Mouse (Mus musculus): ENCODE measurements at regions not wholly inside any gene's neighbourhood (a gene's known extent, or its start where the extent isn't known, plus 50 kb on each side); places are given as distances from the start of the nearest gene placed in this dataset.

DNA sequence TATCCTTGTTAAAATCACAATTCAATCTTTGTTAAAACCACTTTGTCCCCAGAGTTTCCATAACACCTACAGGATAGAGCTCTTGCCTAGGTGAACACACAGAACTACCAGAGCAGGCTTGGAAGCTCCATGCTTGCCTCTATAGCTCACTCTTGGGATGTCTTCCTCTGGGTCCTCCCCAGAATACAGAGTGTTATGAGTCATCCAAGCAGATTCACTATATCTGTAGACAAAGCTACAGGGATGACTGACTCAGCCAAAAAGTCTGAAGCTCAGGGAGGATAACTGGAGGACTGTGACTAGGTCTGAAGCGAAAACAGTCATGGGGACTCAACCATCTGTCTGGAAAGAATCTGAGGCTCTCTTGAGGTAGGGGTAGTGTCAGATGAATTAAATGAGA, 211.5 kb upstream of the Igfbp3 start:
- no peaks in the 10 kb centered on the region for H3K36me3 ChIP-seq (replicated peaks; ENCODE audit: control insufficient read depth, insufficient read depth)
- H3K4me1 ChIP-seq (replicated peaks; ENCODE audit: control insufficient read depth, insufficient read depth, low read length) = 0 out of 2 replicates have a peak, but pooled peaks cover 5% of the 10 kb centered on the region
- 94% methylated on average over 1 of the region's 1 CpGs for WGBS
- no peak for ATAC-seq (ENCODE audit: low FRiP score)
- H3K27me3 ChIP-seq (ENCODE audit: control insufficient read depth, insufficient read depth, low read length) = no peaks in the 10 kb centered on the region
- no peak overlapping the region for H3K27ac ChIP-seq
- H3K9ac ChIP-seq = no peak overlapping the region
- no peaks in the 10 kb centered on the region for H3K9me3 ChIP-seq (ENCODE audit: control insufficient read depth, low read length)
- H3K4me3 ChIP-seq (replicated peaks; ENCODE audit: low read length) = no peak overlapping the region
- no peak for DNase-seq (ENCODE audit: low spot score)
- H3K4me2 ChIP-seq (replicated peaks) = no peak overlapping the region

DNA sequence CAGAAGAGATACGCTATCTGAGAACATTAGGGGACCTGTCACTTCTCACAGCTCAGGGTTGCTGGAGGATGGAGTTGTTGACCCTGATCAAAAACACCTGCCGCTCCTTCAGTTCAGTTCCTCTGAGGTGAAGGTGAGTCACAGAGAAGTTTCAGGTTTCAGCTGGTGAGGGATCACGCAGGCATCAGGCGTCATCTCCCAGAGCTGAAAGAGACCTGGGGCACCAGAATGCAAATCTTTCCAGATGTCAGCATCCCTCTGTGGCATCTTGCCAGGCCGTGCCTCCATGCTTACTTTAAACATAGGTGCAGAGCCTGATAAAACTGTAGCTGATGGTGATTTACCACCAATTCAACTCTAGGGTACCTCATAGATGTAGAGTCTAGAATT, 210.4 kb upstream of the Igfbp3 start:
- DNase-seq (ENCODE audit: low spot score) = peak; percentile 25
- Histone ChIP-seq H3K4me2 (replicated peaks) (no peak overlapping the region), H3K4me3 (replicated peaks; ENCODE audit: low read length) (no peak overlapping the region), H3K27ac (no peak overlapping the region), H3K36me3 (replicated peaks; ENCODE audit: control insufficient read depth, insufficient read depth) (no peaks in the 10 kb centered on the region), H3K4me1 (replicated peaks; ENCODE audit: control insufficient read depth, insufficient read depth, low read length) (0 out of 2 replicates have a peak, but pooled peaks cover 5% of the 10 kb centered on the region), H3K27me3 (ENCODE audit: control insufficient read depth, insufficient read depth, low read length) (no peaks in the 10 kb centered on the region), H3K9ac (no peak overlapping the region), H3K9me3 (ENCODE audit: control insufficient read depth, low read length) (no peaks in the 10 kb centered on the region)
- WGBS = 70% methylated on average over 5 of the region's 5 CpGs
- ATAC-seq (ENCODE audit: low FRiP score) = no peak

DNA sequence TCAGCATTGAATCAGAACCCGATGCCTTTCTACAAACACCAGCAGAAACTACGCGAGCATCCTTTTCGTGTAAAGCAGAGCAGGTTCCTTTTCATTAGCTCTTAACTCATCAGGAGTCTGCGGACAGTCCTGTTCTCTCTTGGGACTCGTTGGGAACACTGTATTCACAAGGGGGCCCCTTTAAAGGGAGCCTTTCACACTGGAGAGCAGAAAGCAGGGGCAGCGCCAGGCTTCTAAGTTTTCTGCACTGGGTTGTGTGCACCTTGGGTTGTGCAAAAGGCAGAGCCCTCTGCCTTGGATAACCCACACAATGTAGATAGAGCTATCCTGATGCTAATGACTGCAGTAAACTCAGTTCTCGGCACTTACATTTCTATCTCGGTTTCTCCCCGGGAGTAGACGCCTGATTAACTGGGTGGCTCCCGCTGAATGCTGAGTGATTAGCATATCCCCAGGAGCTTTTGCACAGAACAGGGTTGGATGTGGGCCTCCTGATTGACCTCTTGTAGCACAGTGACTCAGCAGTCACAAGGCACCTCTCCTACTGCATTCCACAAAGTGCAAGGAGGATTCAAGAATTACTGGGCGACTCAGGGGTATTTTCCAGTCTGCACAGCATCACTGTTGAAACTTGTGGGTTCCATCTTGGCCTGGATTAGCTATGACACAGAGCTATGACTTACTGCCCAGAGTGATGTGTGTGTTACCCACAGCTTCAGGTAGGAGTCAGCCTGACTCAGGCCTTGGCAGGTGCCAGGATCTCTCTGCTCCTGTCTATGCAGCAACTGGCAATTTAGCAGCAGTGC, 209.8 kb upstream of the Igfbp3 start:
- Histone ChIP-seq H3K9me3 (ENCODE audit: control insufficient read depth, low read length) (no peaks in the 10 kb centered on the region), H3K4me1 (replicated peaks; ENCODE audit: control insufficient read depth, insufficient read depth, low read length) (0 out of 2 replicates have a peak, but pooled peaks cover 5% of the 10 kb centered on the region), H3K4me3 (replicated peaks; ENCODE audit: low read length) (no peak overlapping the region), H3K4me2 (replicated peaks) (peak overlapping the region; percentile 21), H3K27me3 (ENCODE audit: control insufficient read depth, insufficient read depth, low read length) (no peaks in the 10 kb centered on the region), H3K9ac (no peak overlapping the region), H3K27ac (no peak overlapping the region), H3K36me3 (replicated peaks; ENCODE audit: control insufficient read depth, insufficient read depth) (no peaks in the 10 kb centered on the region)
- DNase-seq (ENCODE audit: low spot score) (no peak), ATAC-seq (ENCODE audit: low FRiP score) (peak; percentile 59; the same call in 1 of the 2 replicates)
- 6% methylated on average over 13 of the region's 13 CpGs for WGBS

DNA sequence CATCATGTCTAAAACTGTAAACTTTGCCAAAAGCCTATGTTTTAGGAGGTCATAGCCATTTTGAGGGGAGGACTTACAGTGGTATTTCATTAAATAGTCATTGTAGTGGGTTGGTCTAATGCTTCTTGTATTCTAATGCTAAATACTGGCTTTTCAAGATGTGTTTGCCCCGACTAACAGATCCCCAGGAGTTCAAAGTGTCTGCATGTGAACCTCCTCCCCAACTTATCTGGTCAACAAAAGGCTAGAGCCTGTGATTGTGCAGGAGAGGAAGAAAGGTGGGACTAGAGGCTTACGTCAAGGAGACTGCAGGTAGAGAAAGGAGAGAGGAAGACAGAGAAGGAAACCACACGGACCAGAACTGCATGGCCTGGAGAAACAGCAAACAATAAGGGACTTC, 198.9 kb upstream of the Igfbp3 start:
- H3K4me1 ChIP-seq (replicated peaks; ENCODE audit: control insufficient read depth, insufficient read depth, low read length) = no peaks in the 10 kb centered on the region
- 77% methylated on average over 3 of the region's 3 CpGs for WGBS
- DNase-seq (ENCODE audit: low spot score) = no peak
- H3K4me2 ChIP-seq (replicated peaks) = no peak overlapping the region
- no peak overlapping the region for H3K27ac ChIP-seq
- ATAC-seq (ENCODE audit: low FRiP score) = no peak
- no peaks in the 10 kb centered on the region for H3K27me3 ChIP-seq (ENCODE audit: control insufficient read depth, insufficient read depth, low read length)
- H3K9me3 ChIP-seq (ENCODE audit: control insufficient read depth, low read length) = 0 out of 2 replicates have a peak, but pooled peaks cover 3% of the 10 kb centered on the region
- no peak overlapping the region for H3K9ac ChIP-seq
- no peak overlapping the region for H3K4me3 ChIP-seq (replicated peaks; ENCODE audit: low read length)
- no peaks in the 10 kb centered on the region for H3K36me3 ChIP-seq (replicated peaks; ENCODE audit: control insufficient read depth, insufficient read depth)

DNA sequence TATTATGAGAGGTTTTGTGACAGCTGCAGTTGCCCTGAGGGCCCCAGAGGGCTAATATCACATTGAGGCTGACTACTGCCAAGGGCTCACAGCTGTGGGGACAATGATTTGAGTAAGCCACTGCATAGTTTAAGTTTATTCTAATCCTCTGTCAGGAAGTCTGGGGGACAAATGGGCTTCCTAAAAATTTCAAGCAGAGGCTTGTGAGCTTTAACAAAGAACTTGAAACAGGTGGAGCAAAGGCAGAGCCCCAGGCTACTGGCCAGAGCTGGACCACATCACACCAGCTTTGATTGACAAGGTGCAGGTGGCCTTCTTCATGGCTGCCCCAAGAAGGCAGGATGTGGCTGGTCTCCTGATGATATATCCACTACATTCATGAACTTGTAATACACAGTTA, 195.3 kb upstream of the Igfbp3 start:
- Histone ChIP-seq H3K4me2 (replicated peaks) (no peak overlapping the region), H3K9ac (no peak overlapping the region), H3K27ac (no peak overlapping the region), H3K9me3 (ENCODE audit: control insufficient read depth, low read length) (0 out of 2 replicates have a peak, but pooled peaks cover 3% of the 10 kb centered on the region), H3K4me3 (replicated peaks; ENCODE audit: low read length) (no peak overlapping the region), H3K27me3 (ENCODE audit: control insufficient read depth, insufficient read depth, low read length) (no peaks in the 10 kb centered on the region), H3K36me3 (replicated peaks; ENCODE audit: control insufficient read depth, insufficient read depth) (no peaks in the 10 kb centered on the region), H3K4me1 (replicated peaks; ENCODE audit: control insufficient read depth, insufficient read depth, low read length) (no peaks in the 10 kb centered on the region)
- no peak for ATAC-seq (ENCODE audit: low FRiP score)
- no peak for DNase-seq (ENCODE audit: low spot score)

DNA sequence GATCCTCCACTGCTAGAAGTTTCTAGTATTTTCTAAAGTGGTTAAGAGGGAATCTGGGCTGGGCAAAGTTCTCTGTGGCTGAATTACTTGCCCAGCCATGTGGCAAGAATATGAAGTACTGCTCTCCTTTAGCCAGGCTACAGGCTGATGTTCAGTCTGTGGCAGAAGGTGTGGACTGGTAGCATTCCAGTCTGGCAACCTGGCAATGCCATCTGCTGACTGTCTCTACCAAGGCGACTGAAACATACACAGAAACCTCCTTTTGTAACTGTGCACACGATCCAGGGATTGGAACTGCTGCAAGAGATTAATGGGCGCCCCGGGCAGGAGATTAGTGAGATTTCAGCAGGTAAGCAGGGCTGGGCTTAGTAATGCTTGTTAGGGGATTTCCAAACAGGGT, 190.9 kb upstream of the Igfbp3 start:
- Histone ChIP-seq H3K36me3 (replicated peaks; ENCODE audit: control insufficient read depth, insufficient read depth) (no peaks in the 10 kb centered on the region), H3K9me3 (ENCODE audit: control insufficient read depth, low read length) (no peaks in the 10 kb centered on the region), H3K27ac (no peak overlapping the region), H3K27me3 (ENCODE audit: control insufficient read depth, insufficient read depth, low read length) (no peaks in the 10 kb centered on the region), H3K4me2 (replicated peaks) (no peak overlapping the region), H3K4me1 (replicated peaks; ENCODE audit: control insufficient read depth, insufficient read depth, low read length) (no peaks in the 10 kb centered on the region), H3K9ac (no peak overlapping the region), H3K4me3 (replicated peaks; ENCODE audit: low read length) (no peak overlapping the region)
- ATAC-seq (ENCODE audit: low FRiP score) (no peak), DNase-seq (ENCODE audit: low spot score) (no peak)
- 85% methylated on average over 4 of the region's 4 CpGs for WGBS

DNA sequence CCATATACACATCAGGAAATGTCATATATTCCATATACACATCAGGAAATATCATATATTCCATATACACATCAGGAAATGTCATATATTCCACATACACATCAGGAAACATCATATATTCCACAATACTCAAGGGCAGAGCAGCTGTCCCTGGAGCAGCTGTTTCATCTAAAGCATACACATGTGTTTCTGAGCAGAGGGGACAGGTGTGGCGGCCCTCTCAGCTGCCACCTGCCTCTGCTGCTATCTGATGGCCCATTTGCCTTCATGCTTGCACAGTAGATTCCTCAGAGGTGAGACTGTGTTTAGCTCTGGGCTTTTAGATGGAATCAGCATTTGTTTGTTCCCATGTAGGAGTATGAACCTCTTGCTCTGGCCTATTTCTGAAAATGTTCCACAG, 158.1 kb upstream of the Igfbp3 start:
- Histone ChIP-seq H3K9ac (no peak overlapping the region), H3K4me2 (replicated peaks) (no peak overlapping the region), H3K36me3 (replicated peaks; ENCODE audit: control insufficient read depth, insufficient read depth) (no peaks in the 10 kb centered on the region), H3K27ac (no peak overlapping the region), H3K4me3 (replicated peaks; ENCODE audit: low read length) (no peak overlapping the region), H3K27me3 (ENCODE audit: control insufficient read depth, insufficient read depth, low read length) (no peaks in the 10 kb centered on the region), H3K4me1 (replicated peaks; ENCODE audit: control insufficient read depth, insufficient read depth, low read length) (no peaks in the 10 kb centered on the region), H3K9me3 (ENCODE audit: control insufficient read depth, low read length) (no peaks in the 10 kb centered on the region)
- ATAC-seq (ENCODE audit: low FRiP score) = no peak
- 90% methylated on average over 1 of the region's 1 CpGs for WGBS
- no peak for DNase-seq (ENCODE audit: low spot score)

DNA sequence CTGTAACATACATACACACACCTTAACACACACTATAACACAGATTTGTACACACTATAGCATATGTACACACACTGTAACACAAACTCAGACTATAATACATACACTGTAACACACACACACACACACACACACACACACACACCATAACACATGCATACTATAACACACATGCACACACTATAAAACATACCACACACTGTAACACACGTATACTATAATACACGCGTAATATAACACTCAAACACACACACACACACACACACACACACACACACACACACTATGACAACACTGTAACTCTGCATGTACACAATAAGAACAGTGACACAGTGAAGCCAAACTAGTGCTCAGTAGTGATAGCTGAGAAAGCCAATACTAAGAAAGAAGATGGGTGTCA, 147.7 kb upstream of the Igfbp3 start:
- Histone ChIP-seq H3K4me2 (replicated peaks) (no peak overlapping the region), H3K27me3 (ENCODE audit: control insufficient read depth, insufficient read depth, low read length) (no peaks in the 10 kb centered on the region), H3K4me3 (replicated peaks; ENCODE audit: low read length) (no peak overlapping the region), H3K27ac (no peak overlapping the region), H3K36me3 (replicated peaks; ENCODE audit: control insufficient read depth, insufficient read depth) (no peaks in the 10 kb centered on the region), H3K4me1 (replicated peaks; ENCODE audit: control insufficient read depth, insufficient read depth, low read length) (no peaks in the 10 kb centered on the region), H3K9ac (no peak overlapping the region), H3K9me3 (ENCODE audit: control insufficient read depth, low read length) (no peaks in the 10 kb centered on the region)
- WGBS = 97% methylated on average over 3 of the region's 3 CpGs
- ATAC-seq (ENCODE audit: low FRiP score) = peak; percentile 53; the same call in 1 of the 2 replicates
- no peak for DNase-seq (ENCODE audit: low spot score)

DNA sequence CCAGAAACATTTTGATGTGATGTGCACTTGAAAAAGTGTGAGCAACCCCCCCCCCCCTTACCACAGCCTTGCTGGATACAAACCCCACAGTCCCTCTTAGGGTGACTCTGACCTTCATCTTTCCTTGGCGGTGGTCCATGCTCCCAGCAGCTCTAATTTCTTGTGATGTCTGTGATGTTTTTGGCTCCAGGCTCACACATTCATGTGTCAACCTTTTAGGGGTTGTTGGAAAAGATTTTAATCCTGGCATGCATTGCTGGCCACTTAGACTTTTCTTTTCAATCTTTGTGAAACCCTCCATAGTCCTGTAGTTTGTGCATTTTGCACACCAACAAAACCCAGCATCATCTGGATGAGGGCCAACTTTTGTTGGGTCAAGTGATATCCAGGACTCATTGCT, 134.9 kb upstream of the Igfbp3 start:
- H3K36me3 ChIP-seq (replicated peaks; ENCODE audit: control insufficient read depth, insufficient read depth) = no peaks in the 10 kb centered on the region
- H3K4me3 ChIP-seq (replicated peaks; ENCODE audit: low read length) = no peak overlapping the region
- H3K4me2 ChIP-seq (replicated peaks) = no peak overlapping the region
- no peaks in the 10 kb centered on the region for H3K9me3 ChIP-seq (ENCODE audit: control insufficient read depth, low read length)
- DNase-seq (ENCODE audit: low spot score) (no peak), ATAC-seq (ENCODE audit: low FRiP score) (no peak)
- H3K27me3 ChIP-seq (ENCODE audit: control insufficient read depth, insufficient read depth, low read length) = no peaks in the 10 kb centered on the region
- no peaks in the 10 kb centered on the region for H3K4me1 ChIP-seq (replicated peaks; ENCODE audit: control insufficient read depth, insufficient read depth, low read length)
- no peak overlapping the region for H3K27ac ChIP-seq
- H3K9ac ChIP-seq = no peak overlapping the region
- WGBS = 69% methylated on average over 1 of the region's 1 CpGs

DNA sequence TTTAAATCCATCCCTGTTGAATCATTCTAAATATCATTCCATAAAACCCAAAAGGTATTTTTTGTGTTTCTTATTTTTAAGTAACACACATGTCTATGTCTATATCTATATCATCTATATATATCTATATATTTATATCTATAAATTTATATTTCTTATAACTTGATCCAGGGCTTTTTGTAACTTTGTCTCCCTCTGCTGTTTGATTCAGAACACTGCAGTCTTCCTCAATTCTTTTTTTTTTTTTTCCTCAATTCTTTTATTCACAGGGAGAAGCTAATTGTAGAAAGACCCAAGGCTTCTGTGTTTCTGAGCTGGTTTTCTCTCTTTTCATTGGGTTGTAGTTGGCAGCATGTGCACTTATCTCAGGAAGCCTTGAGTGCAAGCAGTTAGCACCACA, 124.1 kb upstream of the Igfbp3 start:
- ATAC-seq (ENCODE audit: low FRiP score) (no peak), DNase-seq (ENCODE audit: low spot score) (no peak)
- H3K36me3 ChIP-seq (replicated peaks; ENCODE audit: control insufficient read depth, insufficient read depth) = no peaks in the 10 kb centered on the region
- H3K4me1 ChIP-seq (replicated peaks; ENCODE audit: control insufficient read depth, insufficient read depth, low read length) = no peaks in the 10 kb centered on the region
- H3K4me2 ChIP-seq (replicated peaks) = no peak overlapping the region
- H3K27ac ChIP-seq = no peak overlapping the region
- no peak overlapping the region for H3K4me3 ChIP-seq (replicated peaks; ENCODE audit: low read length)
- peaks cover 14% of the 10 kb centered on the region for H3K9me3 ChIP-seq (ENCODE audit: control insufficient read depth, low read length)
- H3K27me3 ChIP-seq (ENCODE audit: control insufficient read depth, insufficient read depth, low read length) = no peaks in the 10 kb centered on the region
- H3K9ac ChIP-seq = no peak overlapping the region

Data from hindbrain, embryonic 14.5 days (tissue).